In genomic region chr10:127189651-127190381, GRCm38 (mm10) we compare ENCODE assay signal across 7 mouse cellular contexts. TPM values are rescaled to one million over a fixed set of nuclear protein-coding genes. Genes with fewer than 3 reads are reported as not detected.
DNase-seq lines count a peak whose midpoint lies in the region; ATAC-seq and TF ChIP-seq lines count a peak whose summit lies in the region.

Arhgef25 (minus strand) TSS chr10:127190083.

- peak within 1 kb of the TSS; percentile 24; the same call in 1 of the 2 replicates for H3K27ac ChIP-seq in ES-Bruce4 (ENCODE audit: insufficient read depth, low read length)
- peak within 1 kb of the TSS; percentile 88 for H3K27ac ChIP-seq in forebrain, embryonic 12.5 days

- peak within 1 kb of the TSS; percentile 99 for H3K4me2 ChIP-seq in forebrain, embryonic 12.5 days

- no peak for TF ChIP-seq CTCF in ES-Bruce4 (IDR thresholded peaks at IDR 0.05; ENCODE audit: low read depth, low read length)

- H3K9ac ChIP-seq in ES-Bruce4 (ENCODE audit: low read depth, poor library complexity, severe bottlenecking), result peak within 1 kb of the TSS; percentile 93
- H3K9ac ChIP-seq in forebrain, embryonic 12.5 days, result peak within 1 kb of the TSS; percentile 94

- no peaks in the 10 kb centered on the region for H3K9me3 ChIP-seq in ES-Bruce4 (replicated peaks; ENCODE audit: control insufficient read depth, insufficient read depth, low read length, poor library complexity, severe bottlenecking)
- 0 out of 2 replicates have a peak, but pooled peaks cover 3% of the 10 kb centered on the region for H3K9me3 ChIP-seq in forebrain, embryonic 12.5 days

- TF ChIP-seq POLR2A in ES-Bruce4 (IDR thresholded peaks at IDR 0.05; ENCODE audit: insufficient read depth, low read length), result no peak

- DNase-seq in adipocyte (ENCODE audit: low spot score), result peak; percentile 37
- peak; percentile 59 for DNase-seq in heart, postnatal 25 days (ENCODE audit: low spot score)
- DNase-seq in left cerebral cortex, postnatal 10 days (ENCODE audit: extremely low spot score in 1 of 2, low spot score in 2 of 2), result peak in 1 of 2 experiments; percentile 76
- peak; percentile 79 for DNase-seq in testis, postnatal 10 days (ENCODE audit: low spot score)

- no peaks in the 10 kb centered on the region for H3K27me3 ChIP-seq in ES-Bruce4 (ENCODE audit: control insufficient read depth, insufficient read depth, low read length, poor library complexity, severe bottlenecking)
- H3K27me3 ChIP-seq in forebrain, embryonic 12.5 days, result no peaks in the 10 kb centered on the region

- H3K4me1 ChIP-seq in ES-Bruce4 (ENCODE audit: control insufficient read depth, insufficient read depth, low read length), result peaks cover 3% of the 10 kb centered on the region
- H3K4me1 ChIP-seq in forebrain, embryonic 12.5 days, result peaks cover 55% of the 10 kb centered on the region

- WGBS in forebrain, embryonic 12.5 days, result 1% methylated on average over 35 of the region's 35 CpGs

- intact Hi-C loops in heart, postnatal 25 days (cut with DNase I), result no loop called here
- intact Hi-C loops in left cerebral cortex, postnatal 10 days (cut with DNase I), result no loop called here

- no peak for TF ChIP-seq EP300 in ES-Bruce4 (IDR thresholded peaks at IDR 0.05; ENCODE audit: insufficient read depth, low read depth, low read length)

- peak within 1 kb of the TSS; percentile 76 for H3K4me3 ChIP-seq in ES-Bruce4 (ENCODE audit: low read depth, low read length)
- peak within 1 kb of the TSS; percentile 72 for H3K4me3 ChIP-seq in forebrain, embryonic 12.5 days (replicated peaks)

- no peak for ATAC-seq in forebrain, embryonic 12.5 days (ENCODE audit: low FRiP score)
- peak; percentile 11 for ATAC-seq in megakaryocyte-erythroid progenitor cell, adult 5-6 weeks (replicated peaks; ENCODE audit: low FRiP score, low TSS enrichment, poor library complexity, severe bottlenecking)

- no peaks in the 10 kb centered on the region for H3K36me3 ChIP-seq in ES-Bruce4 (ENCODE audit: control insufficient read depth, insufficient read depth, low read length, poor library complexity, severe bottlenecking)
- peaks cover 27% of the 10 kb centered on the region for H3K36me3 ChIP-seq in forebrain, embryonic 12.5 days (replicated peaks)

RNA-seq across cellular contexts. Expression of gene Arhgef25, which starts in this region (rescaled TPM):
- 50.9 and 54.3 TPM in 2 replicates for polyA plus RNA-seq in ES-Bruce4 (2011; ENCODE audit: insufficient read depth, insufficient read length, low read depth, missing spikeins)
- 32.3 and 36.4 TPM in 2 replicates for polyA plus RNA-seq in forebrain, embryonic 12.5 days (2016; fragmentation: Nextera tagmentation; extraction: Ambion mirVana)
- total RNA-seq in heart, postnatal 25 days (2021), result 10 to 100 TPM; 10.9 to 12.7 TPM
- total RNA-seq in left cerebral cortex, postnatal 10 days (2021), result 10 to 100 TPM; 65.2 to 69.1 TPM
- 22.7 and 46.0 TPM in 2 replicates for total RNA-seq in megakaryocyte-erythroid progenitor cell, adult 5-6 weeks (2014; fragmentation: Nextera tagmentation)
- total RNA-seq in megakaryocyte-erythroid progenitor cell, adult 5-6 weeks (2017), result 35.4 and 35.7 TPM in 2 replicates
